In genomic region chr7:63668951-63669350, GRCm38 (mm10) we compare ENCODE assay signal across 10 mouse cellular contexts.
DNase-seq lines count a peak whose midpoint lies in the region; ATAC-seq lines count a peak whose summit lies in the region.
"Had no signal": no experiment of that assay in that cellular context is flagged by ENCODE, and none has a peak within 500 bp of the region (broad histone marks: within the 10 kb centered on the region; RNA-seq: fewer than 3 reads in every experiment).

No protein-coding gene starts in this region.

- H3K4me2 ChIP-seq in embryonic facial prominence, embryonic 13.5 days, result peak overlapping the region; percentile 22; the same call in 1 of the 2 replicates
- H3K4me2 ChIP-seq in hindbrain, embryonic 13.5 days, result peak overlapping the region; percentile 18
- H3K4me2 ChIP-seq in neural tube, embryonic 14.5 days (ENCODE audit: low read depth, low read length), result peak overlapping the region; percentile 33; the same call in 1 of the 2 replicates
- H3K4me2 ChIP-seq: lung, embryonic 15.5 days had no signal

- no peaks in the 10 kb centered on the region for H3K27me3 ChIP-seq in embryonic facial prominence, embryonic 13.5 days
- H3K27me3 ChIP-seq in hindbrain, embryonic 13.5 days, result no peaks in the 10 kb centered on the region
- H3K27me3 ChIP-seq in neural tube, embryonic 14.5 days (ENCODE audit: control insufficient read depth, insufficient read depth, low read length), result no peaks in the 10 kb centered on the region
- H3K27me3 ChIP-seq: lung, embryonic 15.5 days had no signal

- no peak overlapping the region for H3K4me3 ChIP-seq in embryonic facial prominence, embryonic 13.5 days
- no peak overlapping the region for H3K4me3 ChIP-seq in hindbrain, embryonic 13.5 days
- no peak overlapping the region for H3K4me3 ChIP-seq in neural tube, embryonic 14.5 days (ENCODE audit: low read depth, low read length)
- H3K4me3 ChIP-seq: limb, embryonic 12.5 days; lung, embryonic 15.5 days had no signal

- no peaks in the 10 kb centered on the region for H3K36me3 ChIP-seq in embryonic facial prominence, embryonic 13.5 days
- H3K36me3 ChIP-seq in hindbrain, embryonic 13.5 days, result no peaks in the 10 kb centered on the region
- no peaks in the 10 kb centered on the region for H3K36me3 ChIP-seq in neural tube, embryonic 14.5 days (ENCODE audit: control insufficient read depth, insufficient read depth, low read length)
- H3K36me3 ChIP-seq: limb, embryonic 12.5 days; lung, embryonic 15.5 days had no signal

- DNase-seq in layer of hippocampus, adult 9-11 months, result peak; percentile 56
- DNase-seq in layer of hippocampus, postnatal 14 days (ENCODE audit: low spot score in 2 of 2), result no peak
- DNase-seq in cerebellum, postnatal 14 days, result no peak
- no peak for DNase-seq in gastrocnemius, postnatal 4 days (ENCODE audit: low spot score in 2 of 2)
- no peak for DNase-seq in gastrocnemius, adult 18-20 months (ENCODE audit: low spot score)

- no peaks in the 10 kb centered on the region for H3K9me3 ChIP-seq in embryonic facial prominence, embryonic 13.5 days
- no peaks in the 10 kb centered on the region for H3K9me3 ChIP-seq in hindbrain, embryonic 13.5 days
- no peaks in the 10 kb centered on the region for H3K9me3 ChIP-seq in neural tube, embryonic 14.5 days (ENCODE audit: control insufficient read depth, low read length)
- H3K9me3 ChIP-seq: limb, embryonic 12.5 days; lung, embryonic 15.5 days had no signal

- no peak for ATAC-seq in embryonic facial prominence, embryonic 13.5 days (ENCODE audit: insufficient number of reproducible peaks, insufficient read depth, low FRiP score, low TSS enrichment, low read depth)
- peak; percentile 48 for ATAC-seq in hindbrain, embryonic 13.5 days (ENCODE audit: low FRiP score)
- peak; percentile 70 for ATAC-seq in neural tube, embryonic 14.5 days (ENCODE audit: low read depth)

- no peak overlapping the region for H3K9ac ChIP-seq in embryonic facial prominence, embryonic 13.5 days
- H3K9ac ChIP-seq in hindbrain, embryonic 13.5 days, result 0 out of 2 replicates have a peak overlapping the region, but pooled peaks have one; percentile 35
- H3K9ac ChIP-seq in neural tube, embryonic 14.5 days (replicated peaks; ENCODE audit: low read depth, low read length), result no peak overlapping the region
- H3K9ac ChIP-seq: limb, embryonic 12.5 days; lung, embryonic 15.5 days had no signal

- 66% methylated on average over 14 of the region's 14 CpGs for WGBS in embryonic facial prominence, embryonic 13.5 days
- WGBS in hindbrain, embryonic 13.5 days, result 72% methylated on average over 14 of the region's 14 CpGs
- 55% methylated on average over 14 of the region's 14 CpGs for WGBS in neural tube, embryonic 14.5 days

- no peak overlapping the region for H3K27ac ChIP-seq in embryonic facial prominence, embryonic 13.5 days
- peak overlapping the region; percentile 86 for H3K27ac ChIP-seq in hindbrain, embryonic 13.5 days
- peak overlapping the region; percentile 78 for H3K27ac ChIP-seq in neural tube, embryonic 14.5 days (ENCODE audit: low read depth, low read length)
- H3K27ac ChIP-seq: limb, embryonic 12.5 days; lung, embryonic 15.5 days had no signal

- H3K4me1 ChIP-seq in embryonic facial prominence, embryonic 13.5 days, result peaks cover 10% of the 10 kb centered on the region
- H3K4me1 ChIP-seq in hindbrain, embryonic 13.5 days (replicated peaks), result peaks cover 25% of the 10 kb centered on the region
- peaks cover 16% of the 10 kb centered on the region; the same call in 1 of the 2 replicates for H3K4me1 ChIP-seq in neural tube, embryonic 14.5 days (ENCODE audit: control insufficient read depth, insufficient read depth, low read length)
- H3K4me1 ChIP-seq: lung, embryonic 15.5 days had no signal
